Mouse (Mus musculus): ENCODE data around the gene Osbpl10.
"Not testable (repeated sequence)": the region's sequence is repeated elsewhere in the genome, so short reads cannot be mapped to it uniquely, and the experiment has no call there.

The Osbpl10 gene

DNA sequence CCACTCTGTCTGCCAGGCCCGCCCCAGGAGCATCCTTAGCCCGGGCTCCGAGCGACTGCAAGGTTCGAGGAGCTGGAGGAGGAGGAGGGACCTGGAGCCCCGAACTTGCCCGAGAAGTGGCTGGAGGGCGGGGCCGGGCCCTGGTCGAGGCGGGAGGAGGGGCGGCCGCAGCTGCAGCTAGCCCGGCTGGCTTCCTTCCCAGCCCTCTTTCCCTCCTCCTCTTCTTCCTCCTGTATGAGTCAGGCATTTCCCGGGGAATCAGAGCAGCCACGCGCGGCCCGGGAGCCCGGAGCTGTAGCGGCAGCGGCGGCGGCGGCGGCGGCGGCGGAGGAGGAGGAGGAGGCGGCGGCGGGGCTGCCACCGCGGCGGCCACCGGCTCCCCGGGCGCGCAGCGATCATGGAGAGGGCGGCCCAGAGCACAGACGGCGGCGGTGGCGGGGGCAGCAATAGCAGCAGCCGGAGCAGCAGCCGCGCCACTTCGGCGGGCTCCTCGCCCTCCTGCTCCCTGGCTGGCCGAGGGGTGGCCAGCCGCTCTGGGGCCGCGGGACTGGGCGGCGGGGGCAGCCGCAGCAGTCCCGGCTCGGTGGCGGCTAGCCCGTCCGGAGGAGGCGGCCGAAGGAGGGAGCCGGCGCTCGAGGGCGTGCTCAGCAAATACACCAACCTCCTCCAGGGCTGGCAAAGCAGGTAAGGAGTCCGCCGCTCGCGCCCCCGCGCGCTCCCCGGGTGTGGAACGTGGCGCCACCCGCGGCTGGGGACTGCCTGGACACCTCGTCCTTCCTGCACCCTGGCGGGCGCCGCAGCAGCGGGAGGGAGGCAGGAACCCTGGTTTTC is at the start of gene Osbpl10:
Osbpl10 (plus strand) TSS at position 289 of the 831 bp plus-strand sequence.
- DNase-seq (ENCODE audit: low spot score): no peak

DNA sequence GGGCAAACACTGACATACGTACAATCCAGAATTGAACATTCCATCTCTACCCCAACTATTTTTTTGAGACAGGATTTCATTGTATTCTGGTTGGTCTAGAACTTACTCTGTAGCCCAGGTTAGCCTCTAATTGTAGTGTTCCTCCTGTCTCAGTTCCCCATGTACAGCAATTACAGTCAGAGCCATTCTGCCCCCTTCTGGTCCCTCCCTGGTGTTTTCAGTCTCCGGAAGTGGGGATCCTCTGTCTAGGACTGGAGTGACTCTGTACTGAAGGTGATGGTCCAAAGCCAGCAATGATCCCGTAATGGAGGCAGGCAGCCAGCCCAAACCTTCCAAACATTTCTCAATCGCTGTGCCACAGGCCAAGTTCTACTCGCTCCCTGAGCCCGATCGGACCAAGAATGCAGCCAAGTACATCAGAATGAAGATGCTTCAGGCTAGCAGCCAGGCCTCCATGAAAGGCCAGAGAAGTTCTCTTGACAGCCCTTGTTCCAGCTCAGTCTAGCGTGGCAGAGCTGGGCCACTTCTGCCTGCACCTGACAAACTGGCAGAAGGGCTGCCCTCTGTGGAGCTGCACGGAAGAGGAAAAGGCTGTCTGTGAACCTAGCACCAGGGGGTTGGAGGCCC is 47.8 kb upstream of the Osbpl10 start:
- no peak for DNase-seq (ENCODE audit: low spot score)

DNA sequence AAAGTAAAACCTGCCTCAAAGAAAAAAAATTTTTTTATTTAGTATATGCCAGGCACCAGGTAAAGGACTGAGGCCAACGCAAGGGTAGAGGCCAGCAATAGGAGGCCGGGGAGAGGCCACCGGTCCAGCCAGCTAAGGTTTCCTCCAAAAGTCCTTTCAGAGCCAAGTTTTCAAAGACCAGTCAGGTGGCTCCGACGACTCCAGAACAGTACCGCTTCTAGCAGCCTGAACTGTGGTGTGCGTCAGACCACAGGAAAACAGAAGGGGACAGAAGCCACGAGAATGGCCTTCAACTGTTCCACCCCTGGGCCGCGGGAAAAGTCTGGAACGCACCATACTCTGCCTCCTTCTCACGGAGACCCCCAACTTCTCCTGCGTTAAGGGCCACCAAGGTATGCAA is 45.8 kb upstream of the Osbpl10 start:
- DNase-seq (ENCODE audit: low spot score): no peak

DNA sequence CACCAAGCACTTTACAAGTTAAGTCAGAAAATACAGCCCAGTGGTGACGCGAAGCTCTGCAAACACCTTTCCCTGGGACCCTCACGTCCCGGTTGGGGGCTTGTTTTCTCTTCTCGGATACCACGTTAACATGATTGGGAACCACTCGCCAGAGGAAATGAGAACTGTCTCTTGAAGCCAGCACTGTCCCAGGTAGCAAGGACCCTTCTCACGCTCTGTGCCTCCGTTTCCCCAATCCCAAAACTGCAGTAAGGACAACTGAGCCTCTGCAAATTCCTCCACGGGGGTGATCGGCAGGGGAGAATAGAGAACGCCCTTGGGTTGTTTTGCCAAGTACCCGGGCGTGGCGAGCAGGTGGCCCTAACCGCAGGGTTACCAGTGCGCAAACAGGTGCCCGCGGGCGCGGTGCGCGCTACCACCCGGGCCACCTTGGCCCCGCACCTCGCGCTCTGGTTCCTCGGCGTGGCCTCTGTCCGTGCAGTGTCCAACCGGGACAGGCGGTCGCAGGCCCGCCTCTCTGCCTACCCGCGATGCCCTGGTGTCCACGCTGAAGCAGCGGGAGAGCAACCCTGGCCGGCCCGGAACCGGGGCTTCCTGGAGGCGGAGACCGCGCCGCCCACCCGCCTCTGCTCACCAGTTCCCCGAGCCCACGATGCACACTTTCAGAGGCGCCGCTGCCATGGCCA is 45.2 kb upstream of the Osbpl10 start:
- DNase-seq (ENCODE audit: low spot score): no peak

GRCm38 (mm10) chr9:114933723-114934171 is 44.6 kb upstream of the Osbpl10 start, which contains the start of gene Gpd1l:
Gene Gpd1l, minus strand, starts transcription at chr9:114933987.
- DNase-seq (ENCODE audit: low spot score): peak; percentile 78

DNA sequence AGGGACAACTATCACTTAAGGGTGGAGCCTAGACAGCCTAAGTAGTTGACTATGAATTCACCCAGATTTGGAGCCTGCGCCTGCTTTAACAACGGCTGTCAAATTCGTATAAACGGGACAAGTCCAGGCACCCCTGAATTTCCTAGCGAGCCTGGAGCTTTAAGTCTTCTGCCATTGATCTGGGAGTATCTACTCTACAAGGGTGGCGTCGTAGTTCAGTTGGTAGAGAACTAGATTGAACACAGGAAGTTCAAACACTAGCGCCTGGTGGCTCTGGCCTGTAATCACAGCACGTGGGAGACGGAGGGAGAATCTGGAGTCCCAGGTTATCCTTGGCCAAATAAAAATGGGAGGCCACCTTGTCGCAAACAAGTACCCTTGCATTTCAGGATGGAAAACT is 44.1 kb upstream of the Osbpl10 start:
- no peak for DNase-seq (ENCODE audit: low spot score)

GRCm38 (mm10) chr9:114935321-114935720 is 43.0 kb upstream of the Osbpl10 start:
- DNase-seq (ENCODE audit: low spot score): no peak

GRCm38 (mm10) chr9:114936687-114937086 is 41.7 kb upstream of the Osbpl10 start:
- no peak for DNase-seq (ENCODE audit: low spot score)

DNA sequence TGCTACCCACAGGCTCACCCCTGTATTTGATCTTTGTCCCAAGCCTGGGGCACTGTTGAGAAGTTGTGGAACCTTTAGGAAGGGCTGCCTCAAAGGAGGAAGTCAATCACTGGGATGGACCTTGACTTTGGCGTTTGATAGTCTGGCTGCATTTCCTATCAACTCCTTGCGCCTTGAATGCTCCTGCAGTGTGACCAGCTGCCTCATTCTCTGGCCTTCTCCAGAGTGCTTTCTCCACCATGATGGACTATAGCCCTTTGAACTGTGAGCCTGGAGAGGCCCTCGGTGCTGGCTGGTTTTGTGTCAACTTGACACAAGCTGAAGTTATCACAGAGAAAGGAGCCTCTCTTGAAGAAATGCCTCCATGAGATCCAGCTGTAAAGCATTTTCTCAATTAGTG is 33.7 kb upstream of the Osbpl10 start:
- DNase-seq (ENCODE audit: low spot score): no peak

GRCm38 (mm10) chr9:114945576-114945975 is 32.8 kb upstream of the Osbpl10 start:
- no peak for DNase-seq (ENCODE audit: low spot score)

- no peak for DNase-seq (ENCODE audit: low spot score)
Measured at GRCm38 (mm10) chr9:114948395-114948794, 30.0 kb upstream of the Osbpl10 start.

- DNase-seq (ENCODE audit: low spot score): no peak
Measured at GRCm38 (mm10) chr9:114952866-114953265, 25.5 kb upstream of the Osbpl10 start.

DNA sequence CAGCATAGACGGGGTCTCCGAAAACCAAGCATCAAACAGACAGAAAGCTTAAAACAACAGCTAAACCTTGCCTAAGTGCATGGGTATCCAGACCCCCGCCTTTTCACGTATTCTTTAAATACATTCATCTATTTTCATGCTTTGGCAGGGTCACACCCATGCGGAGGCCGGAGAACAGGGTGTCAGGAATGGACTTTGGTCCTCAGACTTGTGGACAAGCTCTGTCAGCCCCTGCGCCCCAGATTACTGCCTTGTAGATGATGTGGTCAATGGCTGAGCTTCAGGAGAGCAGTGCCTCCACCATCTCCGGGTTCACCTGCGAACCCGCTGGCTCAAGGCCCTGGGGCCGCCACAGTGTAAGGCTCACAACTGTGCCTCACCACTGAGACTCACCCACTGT is 23.0 kb upstream of the Osbpl10 start:
- no peak for DNase-seq (ENCODE audit: low spot score)

GRCm38 (mm10) chr9:114956945-114957344 is 21.4 kb upstream of the Osbpl10 start:
- no peak for DNase-seq (ENCODE audit: low spot score)

DNA sequence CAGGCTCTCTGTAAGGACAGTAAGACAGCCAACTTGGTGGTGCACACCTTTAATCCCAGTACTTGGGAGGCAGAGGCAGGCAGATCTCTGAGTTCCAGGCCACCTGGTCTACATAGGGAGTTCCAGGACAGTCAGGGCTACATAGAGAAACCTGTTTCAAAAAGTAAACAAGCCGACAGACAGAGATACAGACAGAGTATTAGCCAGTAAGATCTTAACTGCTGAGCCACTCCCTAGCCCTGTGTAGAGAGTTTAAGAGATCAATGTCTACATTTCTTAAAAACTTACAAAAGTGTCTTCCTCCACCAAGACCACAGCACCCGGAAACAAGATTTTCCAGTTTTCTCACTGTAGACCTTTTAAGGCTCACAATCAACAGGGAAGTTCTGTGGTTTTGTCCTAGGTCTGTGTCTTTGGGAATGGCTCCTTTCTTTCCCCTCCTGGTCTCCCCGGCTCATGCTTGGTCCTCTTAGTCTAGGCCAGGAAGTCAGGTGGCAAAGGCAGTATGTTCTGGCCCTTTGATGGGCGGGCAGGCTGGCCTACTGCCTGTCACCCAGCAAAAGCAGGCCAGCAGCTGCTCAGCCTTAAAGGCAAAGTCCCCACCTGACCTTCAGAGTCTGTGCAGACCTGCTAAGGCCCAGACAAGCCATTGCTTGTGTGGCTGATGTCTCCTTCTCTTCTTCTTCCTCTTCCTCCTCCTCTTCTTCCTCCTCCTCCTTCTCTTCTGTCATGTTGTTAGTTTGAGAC is 18.2 kb upstream of the Osbpl10 start:
- no peak for DNase-seq (ENCODE audit: low spot score)

DNA sequence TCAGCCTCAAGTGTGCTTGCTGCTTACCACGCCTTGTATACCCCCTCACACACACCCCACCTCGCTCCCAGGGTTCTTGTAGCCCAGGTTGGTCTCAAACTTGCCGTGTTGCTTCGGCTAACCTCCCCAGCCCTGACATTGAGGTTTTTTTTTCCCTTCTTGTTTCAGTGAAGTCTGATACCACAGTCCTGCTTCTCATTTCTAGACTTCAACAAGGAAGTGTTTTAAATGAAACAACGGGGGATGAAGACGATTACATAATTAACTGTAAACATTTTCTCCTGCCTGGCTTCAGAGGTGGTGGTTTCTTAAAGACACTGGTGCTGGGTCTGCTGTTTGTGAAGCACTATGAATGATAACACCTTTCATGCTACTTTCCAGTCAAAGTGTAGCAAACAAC is 17.5 kb upstream of the Osbpl10 start:
- no peak for DNase-seq (ENCODE audit: low spot score)

GRCm38 (mm10) chr9:114964093-114964492 is 14.3 kb upstream of the Osbpl10 start:
- no peak for DNase-seq (ENCODE audit: low spot score)

DNA sequence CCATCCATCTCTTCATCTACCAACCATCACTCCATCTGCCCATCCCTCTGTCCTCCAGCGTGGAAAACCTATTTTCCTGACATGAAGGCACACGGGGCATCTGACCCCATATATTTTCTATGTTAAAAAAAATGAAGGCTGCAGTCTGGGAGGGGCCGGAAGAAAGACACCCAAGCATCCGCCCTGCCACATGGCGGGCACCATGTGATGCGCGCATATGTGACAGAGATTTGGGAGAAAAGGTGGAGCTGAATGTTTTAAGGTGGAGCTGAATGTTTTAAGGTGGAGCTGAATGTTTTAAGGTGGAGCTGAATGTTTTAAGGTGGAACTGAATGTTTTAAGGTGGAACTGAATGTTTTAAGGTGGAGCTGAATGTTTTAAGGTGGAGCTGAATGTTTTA is 12.1 kb upstream of the Osbpl10 start:
- DNase-seq (ENCODE audit: low spot score): not testable (repeated sequence)

GRCm38 (mm10) chr9:114977461-114978280 is 698 bp upstream of the Osbpl10 start:
- DNase-seq (ENCODE audit: low spot score): no peak

GRCm38 (mm10) chr9:114979969-114980368 is 1.6 kb downstream of the Osbpl10 start:
- no peak for DNase-seq (ENCODE audit: low spot score)

GRCm38 (mm10) chr9:114982689-114983360 is 4.5 kb downstream of the Osbpl10 start, which contains the start of gene Rps27rt:
Gene Rps27rt, minus strand, starts transcription at chr9:114982739.
- DNase-seq (ENCODE audit: low spot score): no peak
